9 mouse cellular contexts compared by ENCODE assay signal in the genomic region with DNA sequence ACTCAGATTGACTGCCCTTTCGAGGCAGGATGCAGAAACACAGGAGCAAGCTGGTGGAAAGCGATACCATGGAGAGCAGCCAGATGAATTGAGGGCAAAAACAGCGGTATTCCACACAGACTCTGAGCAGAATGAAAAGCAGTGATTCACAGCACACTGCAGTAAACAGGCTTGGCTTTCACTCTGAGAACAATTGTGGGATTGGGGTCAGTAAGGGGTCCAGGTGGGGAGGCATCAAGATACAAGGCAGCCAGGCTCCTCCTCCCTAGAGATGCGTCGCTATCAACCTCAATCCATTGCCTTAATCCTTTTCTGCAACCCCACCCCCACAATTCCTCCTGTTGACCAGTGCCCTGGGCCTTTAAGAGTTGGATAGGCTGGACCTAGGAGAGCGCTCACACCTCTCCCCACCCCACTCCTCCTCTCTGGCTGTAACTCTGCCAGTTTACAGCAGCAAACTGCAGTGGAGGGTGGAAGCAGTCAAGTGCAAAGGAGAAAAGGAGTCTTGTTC. TPM values are rescaled to one million over a fixed set of nuclear protein-coding genes. Genes with fewer than 3 reads are reported as not detected.
DNase-seq lines count a peak whose midpoint lies in the region; ATAC-seq and TF ChIP-seq lines count a peak whose summit lies in the region.
"Had no signal": no experiment of that assay in that cellular context is flagged by ENCODE, and none has a peak within 500 bp of the region (broad histone marks: within the 10 kb centered on the region; RNA-seq: fewer than 3 reads in every experiment).

A gene (plus strand): TSS at position 438 of the 511 bp plus-strand sequence.

- no peak for TF ChIP-seq CTCF in intestine, postnatal 0 days (IDR thresholded peaks at IDR 0.05; ENCODE audit: low read depth)

- H3ac ChIP-seq in myocyte (ENCODE audit: control insufficient read depth, insufficient read length): no peak within 1 kb of the TSS

- no peak within 1 kb of the TSS for H3K4me3 ChIP-seq in intestine, postnatal 0 days (ENCODE audit: low read depth, low read length)
- no peak within 1 kb of the TSS for H3K4me3 ChIP-seq in intestine, embryonic 15.5 days (replicated peaks)
- H3K4me3 ChIP-seq in embryonic facial prominence, embryonic 11.5 days (ENCODE audit: low read depth, low read length): no peak within 1 kb of the TSS
- peak within 1 kb of the TSS; percentile 4; the same call in 1 of the 2 replicates for H3K4me3 ChIP-seq in hindbrain, embryonic 13.5 days
- no peak within 1 kb of the TSS for H3K4me3 ChIP-seq in myocyte

- no peaks in the 10 kb centered on the region for H3K9me3 ChIP-seq in intestine, postnatal 0 days (ENCODE audit: control insufficient read depth)
- H3K9me3 ChIP-seq in intestine, embryonic 15.5 days: no peaks in the 10 kb centered on the region
- no peaks in the 10 kb centered on the region for H3K9me3 ChIP-seq in embryonic facial prominence, embryonic 11.5 days (replicated peaks; ENCODE audit: control insufficient read depth, low read length)
- no peaks in the 10 kb centered on the region for H3K9me3 ChIP-seq in hindbrain, embryonic 13.5 days
- H3K9me3 ChIP-seq: G1E had no signal

- no peaks in the 10 kb centered on the region for H3K4me1 ChIP-seq in intestine, postnatal 0 days (replicated peaks; ENCODE audit: control insufficient read depth, insufficient read depth, low read length)
- H3K4me1 ChIP-seq in intestine, embryonic 15.5 days (replicated peaks): 0 out of 2 replicates have a peak, but pooled peaks cover 4% of the 10 kb centered on the region
- H3K4me1 ChIP-seq in embryonic facial prominence, embryonic 11.5 days (ENCODE audit: control insufficient read depth, insufficient read depth, low read length): 0 out of 2 replicates have a peak, but pooled peaks cover 3% of the 10 kb centered on the region
- H3K4me1 ChIP-seq in hindbrain, embryonic 13.5 days (replicated peaks): peaks cover 17% of the 10 kb centered on the region

- DNase-seq in embryonic facial prominence, embryonic 11.5 days (ENCODE audit: low spot score): peak; percentile 41
- DNase-seq in layer of hippocampus, postnatal 36 days: peak; percentile 22 to 33
- no peak for DNase-seq in urinary bladder, postnatal 25 days (ENCODE audit: low spot score)
- no peak for DNase-seq in thymus, postnatal 36 days

- H3K36me3 ChIP-seq in intestine, postnatal 0 days (ENCODE audit: control insufficient read depth, insufficient read depth): no peaks in the 10 kb centered on the region
- H3K36me3 ChIP-seq in intestine, embryonic 15.5 days: no peaks in the 10 kb centered on the region
- no peaks in the 10 kb centered on the region for H3K36me3 ChIP-seq in embryonic facial prominence, embryonic 11.5 days (replicated peaks; ENCODE audit: control insufficient read depth, insufficient read depth, low read depth, low read length)
- H3K36me3 ChIP-seq in hindbrain, embryonic 13.5 days: no peaks in the 10 kb centered on the region
- no peaks in the 10 kb centered on the region for H3K36me3 ChIP-seq in myocyte (ENCODE audit: control insufficient read depth, insufficient read depth)
- H3K36me3 ChIP-seq: G1E had no signal

- no peaks in the 10 kb centered on the region for H3K27me3 ChIP-seq in intestine, postnatal 0 days (replicated peaks; ENCODE audit: control insufficient read depth, insufficient read depth, low read length)
- H3K27me3 ChIP-seq in intestine, embryonic 15.5 days (replicated peaks): no peaks in the 10 kb centered on the region
- no peaks in the 10 kb centered on the region for H3K27me3 ChIP-seq in embryonic facial prominence, embryonic 11.5 days (ENCODE audit: control insufficient read depth, insufficient read depth, low read length)
- no peaks in the 10 kb centered on the region for H3K27me3 ChIP-seq in hindbrain, embryonic 13.5 days
- H3K27me3 ChIP-seq in myocyte (ENCODE audit: control insufficient read depth, insufficient read depth, insufficient read length): peaks cover 13% of the 10 kb centered on the region

- TF ChIP-seq POLR2A in myocyte (IDR thresholded peaks at IDR 0.05; ENCODE audit: insufficient read length, low read depth): no peak

- no peak for ATAC-seq in intestine, postnatal 0 days
- ATAC-seq in intestine, embryonic 15.5 days: no peak
- ATAC-seq in embryonic facial prominence, embryonic 11.5 days (replicated peaks; ENCODE audit: insufficient number of reproducible peaks, low FRiP score, low TSS enrichment, low read depth): no peak
- peak; percentile 63; the same call in 1 of the 2 replicates for ATAC-seq in hindbrain, embryonic 13.5 days (ENCODE audit: low FRiP score)

- no peak within 1 kb of the TSS for H3K27ac ChIP-seq in intestine, postnatal 0 days (ENCODE audit: low read depth, low read length)
- H3K27ac ChIP-seq in intestine, embryonic 15.5 days: no peak within 1 kb of the TSS
- H3K27ac ChIP-seq in embryonic facial prominence, embryonic 11.5 days (replicated peaks; ENCODE audit: low read depth, low read length): no peak within 1 kb of the TSS
- H3K27ac ChIP-seq in hindbrain, embryonic 13.5 days: peak within 1 kb of the TSS; percentile 46

- H3K4me2 ChIP-seq in intestine, postnatal 0 days (replicated peaks; ENCODE audit: low read depth): 0 out of 2 replicates have a peak within 1 kb of the TSS, but pooled peaks have one; percentile 6
- no peak within 1 kb of the TSS for H3K4me2 ChIP-seq in intestine, embryonic 15.5 days (replicated peaks)
- H3K4me2 ChIP-seq in embryonic facial prominence, embryonic 11.5 days (ENCODE audit: low read depth, low read length): no peak within 1 kb of the TSS; the same call in 1 of the 2 replicates
- peak within 1 kb of the TSS; percentile 35 for H3K4me2 ChIP-seq in hindbrain, embryonic 13.5 days
- H3K4me2 ChIP-seq in myocyte (ENCODE audit: low read depth): peak within 1 kb of the TSS; percentile 4

- WGBS in intestine, postnatal 0 days: 11% methylated on average over 6 of the region's 6 CpGs
- WGBS in intestine, embryonic 15.5 days: 5% methylated on average over 6 of the region's 6 CpGs
- WGBS in embryonic facial prominence, embryonic 11.5 days: 5% methylated on average over 6 of the region's 6 CpGs
- WGBS in hindbrain, embryonic 13.5 days: 12% methylated on average over 6 of the region's 6 CpGs

- no peak within 1 kb of the TSS for H3K9ac ChIP-seq in intestine, postnatal 0 days (ENCODE audit: low read depth, low read length)
- H3K9ac ChIP-seq in intestine, embryonic 15.5 days: no peak within 1 kb of the TSS
- no peak within 1 kb of the TSS for H3K9ac ChIP-seq in embryonic facial prominence, embryonic 11.5 days (replicated peaks; ENCODE audit: low read length)
- peak within 1 kb of the TSS; percentile 9 for H3K9ac ChIP-seq in hindbrain, embryonic 13.5 days

- H3K79me2 ChIP-seq in myocyte (ENCODE audit: control insufficient read depth, insufficient read depth): no peaks in the 10 kb centered on the region

TF ChIP-seq in myocyte, 11 proteins besides CTCF, POLR2A, EP300 and RAD21:
- TF ChIP-seq REST (IDR thresholded peaks at IDR 0.05; ENCODE audit: insufficient read depth, insufficient read length) (peak; percentile 67), E2F4 (IDR thresholded peaks at IDR 0.05; ENCODE audit: insufficient read depth) (no peak)

RNA-seq across cellular contexts. Expression of the gene that starts here (rescaled TPM):
- 0.38 TPM in 2 replicates for polyA plus RNA-seq in intestine, postnatal 0 days (2015; fragmentation: Nextera tagmentation; extraction: Ambion mirVana)
- polyA plus RNA-seq in intestine, embryonic 15.5 days (2015; fragmentation: Nextera tagmentation; extraction: Ambion mirVana): 0.29 TPM in 1 of 2 replicates, not detected in the other
- polyA plus RNA-seq in embryonic facial prominence, embryonic 11.5 days (2014; fragmentation: Nextera tagmentation; extraction: Ambion mirVana): 0.33 and 0.42 TPM in 2 replicates
- polyA plus RNA-seq in hindbrain, embryonic 13.5 days (2015; fragmentation: Nextera tagmentation; extraction: Ambion mirVana): 3.4 and 4.1 TPM in 2 replicates
- total RNA-seq in layer of hippocampus, postnatal 36 days (2021): 10 to 100 TPM; 20.4 to 22.8 TPM
- polyA plus RNA-seq in myocyte (2012; fragmentation: generic; extraction: Trizol): 0.12 TPM
- polyA plus RNA-seq: G1E had no signal

Comparison
In these comparisons a context has a peak if more than half of its experiments do, and no peak if none do; other contexts are left out.
1. H3K4me2 ChIP-seq: peak in intestine, postnatal 0 days (single experiment), hindbrain, embryonic 13.5 days (single experiment) and myocyte (single experiment); none in intestine, embryonic 15.5 days (single experiment) and embryonic facial prominence, embryonic 11.5 days (single experiment).
2. Peak in DNase-seq in embryonic facial prominence, embryonic 11.5 days; RNA of the gene not detected or under 1 TPM.
3. DNase-seq: peak in layer of hippocampus, postnatal 36 days (2 of 2); none in urinary bladder, postnatal 25 days (single experiment) and thymus, postnatal 36 days (0 of 2).